Mouse (Mus musculus) G1E (cell line): Measurements from ENCODE around the gene Coro1c.

Source experiments
- CTCF ChIP-seq: IDR thresholded peaks from 2 replicates; pipeline ENCODE4 v1.5.1; 2012; ENCODE audit warnings: low read depth, low read length, inconsistent platforms, mixed read lengths
- GATA1 ChIP-seq: IDR thresholded peaks from 2 replicates; pipeline ENCODE4 v1.6.1; 2012; ENCODE audit warnings: borderline replicate concordance, low read length, inconsistent platforms, mixed read lengths
- GATA2 ChIP-seq: IDR thresholded peaks from 2 replicates; pipeline ENCODE4 v1.6.1; 2012; ENCODE audit warnings: low read depth, low read length, inconsistent platforms, borderline replicate concordance
- TAL1 ChIP-seq: conservative IDR thresholded peaks from 2 replicates; pipeline ENCODE4 v1.6.1; 2012; ENCODE audit warnings: low read depth, low read length, inconsistent platforms, mixed read lengths

- TF ChIP-seq CTCF (no peak), GATA2 (no peak), GATA1 (no peak), TAL1 (no peak)
Observed at GRCm38 (mm10) chr5:113800280-113800679, 108.3 kb downstream of the Coro1c start, which contains the start of gene Tmem119.
